Mouse (Mus musculus) bone marrow, adult 2 months (tissue): Measurements from ENCODE around the gene Marco.

Source experiments
- CTCF ChIP-seq: fragments of 200-500 bp; IDR thresholded peaks from 2 replicates; pipeline ENCODE4 v1.5.1; 2011; ENCODE audit warnings: low read length, control low read depth; ENCODE audit not compliant: control insufficient read depth, insufficient read depth
- POLR2A ChIP-seq: fragments of 200-500 bp; IDR thresholded peaks from 2 replicates; pipeline ENCODE4 v1.6.1; 2011; ENCODE audit warnings: low read depth, mild to moderate bottlenecking, control low read depth, low read length, borderline replicate concordance; ENCODE audit not compliant: control insufficient read depth

DNA sequence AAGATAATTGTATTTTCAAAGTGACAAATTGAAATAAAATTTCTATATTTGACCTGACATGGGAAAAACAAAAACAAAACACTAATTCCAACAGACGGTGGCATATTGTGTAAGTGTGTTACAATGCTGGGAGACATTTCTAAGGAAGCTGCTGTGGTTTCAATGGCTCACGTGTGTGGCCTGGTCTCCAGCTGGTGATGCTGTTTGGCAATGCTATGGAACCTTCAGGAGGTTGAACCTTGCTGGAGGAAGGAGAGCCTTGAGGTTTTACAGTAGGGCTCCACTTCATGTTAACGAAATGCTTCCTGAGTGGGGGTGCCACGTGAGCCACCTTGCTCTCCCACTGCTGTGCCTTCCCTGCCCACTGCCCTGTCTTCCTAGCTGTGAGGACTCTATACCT lies 6.8 kb downstream of the Marco start:
- TF ChIP-seq CTCF: no peak
- TF ChIP-seq POLR2A: no peak
